Mouse (Mus musculus): Measurements from ENCODE around the gene Ttll4. TPM values are rescaled to one million over a fixed set of nuclear protein-coding genes. Genes with fewer than 3 reads are reported as not detected.
A peak's percentile ranks its signal among the peaks of the same experiment; 100 is the strongest.

Gene Ttll4
- total RNA-seq, 2 experiments from 2014 or later, result 21.9 to 27.2 TPM

- no peak for ATAC-seq (replicated peaks; ENCODE audit: poor library complexity)
Measured at GRCm38 (mm10) chr1:74709566-74709965, 48.0 kb downstream of the Ttll4 start.

GRCm38 (mm10) chr1:74712046-74712445 is 50.5 kb downstream of the Ttll4 start:
- ATAC-seq (replicated peaks; ENCODE audit: poor library complexity), result no peak

GRCm38 (mm10) chr1:74712461-74713098 is 51.0 kb downstream of the Ttll4 start:
- peak; percentile 60 for ATAC-seq (replicated peaks; ENCODE audit: poor library complexity)

GRCm38 (mm10) chr1:74713099-74713858 is 51.7 kb downstream of the Ttll4 start, which contains the start of gene Cyp27a1:
TSS of gene Cyp27a1 (plus strand) at chr1:74713574.
- ATAC-seq (replicated peaks; ENCODE audit: poor library complexity), result peak; percentile 49

- no peak for ATAC-seq (replicated peaks; ENCODE audit: poor library complexity)
Measured at GRCm38 (mm10) chr1:74713859-74714730, 52.5 kb downstream of the Ttll4 start.

- no peak for ATAC-seq (replicated peaks; ENCODE audit: poor library complexity)
Measured at GRCm38 (mm10) chr1:74714967-74715366, 53.4 kb downstream of the Ttll4 start.

GRCm38 (mm10) chr1:74715468-74715867 is 53.9 kb downstream of the Ttll4 start:
- ATAC-seq (replicated peaks; ENCODE audit: poor library complexity), result peak; percentile 59

GRCm38 (mm10) chr1:74715886-74716285 is 54.3 kb downstream of the Ttll4 start:
- no peak for ATAC-seq (replicated peaks; ENCODE audit: poor library complexity)

- no peak for ATAC-seq (replicated peaks; ENCODE audit: poor library complexity)
Measured at GRCm38 (mm10) chr1:74718113-74718512, 56.6 kb downstream of the Ttll4 start.

- ATAC-seq (replicated peaks; ENCODE audit: poor library complexity), result no peak
Measured at GRCm38 (mm10) chr1:74719281-74719680, 57.7 kb downstream of the Ttll4 start.

GRCm38 (mm10) chr1:74721657-74722056 is 60.1 kb downstream of the Ttll4 start:
- ATAC-seq (replicated peaks; ENCODE audit: poor library complexity), result no peak

- peak; percentile 60 for ATAC-seq (replicated peaks; ENCODE audit: poor library complexity)
Measured at GRCm38 (mm10) chr1:74723748-74724147, 62.2 kb downstream of the Ttll4 start.

GRCm38 (mm10) chr1:74726114-74726513 is 64.6 kb downstream of the Ttll4 start:
- ATAC-seq (replicated peaks; ENCODE audit: poor library complexity), result no peak

- 0 out of 2 replicates have a peak, but pooled peaks have one; percentile 42 for ATAC-seq (replicated peaks; ENCODE audit: poor library complexity)
Measured at GRCm38 (mm10) chr1:74726674-74727073, 65.1 kb downstream of the Ttll4 start.

GRCm38 (mm10) chr1:74728446-74728845 is 66.9 kb downstream of the Ttll4 start:
- ATAC-seq (replicated peaks; ENCODE audit: poor library complexity), result no peak

GRCm38 (mm10) chr1:74736977-74737376 is 75.4 kb downstream of the Ttll4 start:
- ATAC-seq (replicated peaks; ENCODE audit: poor library complexity), result no peak

- ATAC-seq (replicated peaks; ENCODE audit: poor library complexity), result no peak
Measured at GRCm38 (mm10) chr1:74737500-74737899, 76.0 kb downstream of the Ttll4 start.

- ATAC-seq (replicated peaks; ENCODE audit: poor library complexity), result no peak
Measured at GRCm38 (mm10) chr1:74740846-74741245, 79.3 kb downstream of the Ttll4 start.

- ATAC-seq (replicated peaks; ENCODE audit: poor library complexity), result no peak
Measured at GRCm38 (mm10) chr1:74747335-74747734, 85.8 kb downstream of the Ttll4 start.

- peak; percentile 98 for ATAC-seq (replicated peaks; ENCODE audit: poor library complexity)
Measured at GRCm38 (mm10) chr1:74748643-74749271, 87.2 kb downstream of the Ttll4 start, which contains the start of gene Prkag3. TSS of gene Prkag3 (minus strand) at chr1:74749221.

- ATAC-seq (replicated peaks; ENCODE audit: poor library complexity), result no peak
Measured at GRCm38 (mm10) chr1:74749301-74749700, 87.8 kb downstream of the Ttll4 start.
